Mouse (Mus musculus): Measurements from ENCODE around the gene Mfap5. TPM values are rescaled to one million over a fixed set of nuclear protein-coding genes. Genes with fewer than 3 reads are reported as not detected.
"Not testable (repeated sequence)": the region's sequence is repeated elsewhere in the genome, so short reads cannot be mapped to it uniquely, and the experiment has no call there.

The Mfap5 gene
- total RNA-seq, 2 experiments from 2014 or later: 0.23 TPM; not detected in 1

DNA sequence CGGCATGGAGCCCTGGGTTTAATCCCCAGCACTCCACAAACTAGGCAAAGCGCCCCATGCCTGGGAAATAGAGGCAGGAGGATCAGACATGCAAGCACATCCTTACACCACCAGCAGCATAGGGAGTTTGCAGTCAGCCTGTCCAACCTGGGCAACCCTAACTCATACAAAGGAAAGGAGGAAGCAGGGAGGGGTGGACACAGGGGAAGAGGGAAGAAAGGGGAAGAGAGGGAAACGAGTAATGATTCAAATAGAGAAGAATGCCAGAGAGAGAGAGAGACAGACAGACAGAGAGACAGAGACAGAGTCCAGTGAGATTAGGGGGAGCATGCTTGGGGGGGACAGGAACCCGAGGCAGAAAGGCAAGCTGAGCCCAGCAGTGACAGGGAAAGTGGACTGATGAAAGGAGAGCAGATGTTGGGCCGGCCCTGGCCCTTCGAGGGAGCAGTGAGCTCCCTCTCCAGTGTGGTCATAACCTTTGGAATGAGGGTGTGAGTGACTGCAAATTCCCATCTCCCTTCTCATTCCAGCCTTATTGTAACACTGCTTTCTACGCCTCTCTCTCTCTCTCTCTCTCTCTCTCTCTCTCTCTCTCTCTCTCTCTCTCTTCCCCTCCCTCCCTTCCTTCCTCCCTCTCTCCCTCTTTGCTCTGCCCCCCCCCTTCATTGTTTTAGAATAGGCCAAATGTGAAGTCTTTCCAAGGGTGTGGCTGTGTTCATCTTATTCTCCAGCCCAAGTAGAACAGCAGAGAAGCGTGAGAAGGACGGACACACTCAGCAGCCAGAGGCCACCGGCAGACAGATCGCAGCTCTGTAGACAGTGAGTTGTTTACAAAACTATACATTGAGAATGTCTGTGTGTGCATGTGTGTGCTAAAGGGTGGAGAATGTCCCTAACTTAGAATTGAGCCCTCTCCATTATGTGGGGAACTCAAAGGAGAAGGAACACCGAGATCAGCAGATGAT is 7.6 kb downstream of the Mfap5 start:
- no peak for DNase-seq (ENCODE audit: extremely low spot score in 1 of 2, low spot score in 1 of 2)

DNA sequence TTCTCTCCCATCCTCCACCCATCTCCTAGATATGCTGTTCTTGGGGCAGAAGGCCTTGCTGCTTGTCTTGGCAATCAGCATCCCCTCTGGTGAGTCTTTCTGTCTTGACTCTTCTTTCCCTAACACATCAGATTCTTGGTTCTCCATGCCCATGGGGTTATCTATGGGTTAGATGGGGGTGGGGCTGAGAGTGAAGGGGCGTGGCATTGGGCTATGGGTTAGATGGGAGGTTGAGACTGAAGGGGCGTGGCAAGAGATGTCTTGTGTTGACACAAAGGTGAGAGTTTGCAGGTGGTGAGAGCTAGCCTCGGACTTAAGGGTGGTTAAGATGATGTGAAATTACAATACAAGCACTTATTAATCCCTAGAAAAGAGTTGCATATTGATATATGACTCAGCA is 8.7 kb downstream of the Mfap5 start:
- DNase-seq (ENCODE audit: extremely low spot score in 1 of 2, low spot score in 1 of 2): no peak

DNA sequence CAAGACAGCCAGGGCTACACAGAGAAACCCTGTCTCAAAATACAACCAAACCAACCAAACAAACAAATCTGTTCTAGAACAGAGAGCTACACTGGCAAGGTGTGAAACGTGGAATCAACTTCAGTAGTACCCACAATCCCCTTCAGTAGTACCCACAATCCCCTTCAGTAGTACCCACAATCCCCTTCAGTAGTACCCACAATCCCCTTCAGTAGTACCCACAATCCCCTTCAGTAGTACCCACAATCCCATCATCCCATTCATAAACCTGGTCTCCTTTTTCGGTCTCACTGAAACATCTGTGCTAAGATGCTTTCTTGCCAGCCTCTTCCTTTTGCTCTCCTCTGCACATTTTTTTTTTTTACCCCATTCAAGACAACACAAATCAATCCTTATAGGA is 10.1 kb downstream of the Mfap5 start:
- not testable (repeated sequence) for DNase-seq (ENCODE audit: extremely low spot score in 1 of 2, low spot score in 1 of 2)

- no peak for DNase-seq (ENCODE audit: extremely low spot score in 1 of 2, low spot score in 1 of 2)
Measured at GRCm38 (mm10) chr6:122517668-122518067, 12.0 kb downstream of the Mfap5 start.

GRCm38 (mm10) chr6:122519384-122519783 is 13.7 kb downstream of the Mfap5 start:
- DNase-seq (ENCODE audit: extremely low spot score in 1 of 2, low spot score in 1 of 2): peak in 1 of 2 experiments; percentile 16

DNA sequence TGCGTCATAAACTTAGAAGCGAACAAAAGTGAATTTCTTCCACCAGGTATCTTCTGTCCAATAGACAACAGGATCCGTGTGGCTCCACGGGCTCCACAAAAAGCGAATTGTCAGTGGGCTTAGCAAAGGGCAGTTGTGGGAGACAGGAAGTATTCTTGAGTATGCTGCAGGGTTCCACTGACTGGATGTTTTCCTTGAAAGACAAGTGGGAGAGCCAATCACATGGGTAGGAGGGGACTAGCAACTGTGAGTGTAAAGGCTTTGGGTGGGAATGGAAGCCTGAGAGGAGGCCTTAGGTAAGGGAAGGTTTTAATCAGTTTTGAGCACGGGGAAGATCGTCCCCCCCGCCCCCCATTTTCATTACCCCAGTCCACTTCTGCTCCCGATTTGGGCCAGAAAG is 16.9 kb downstream of the Mfap5 start:
- peak in 1 of 2 experiments; percentile 6 for DNase-seq (ENCODE audit: extremely low spot score in 1 of 2, low spot score in 1 of 2)

DNA sequence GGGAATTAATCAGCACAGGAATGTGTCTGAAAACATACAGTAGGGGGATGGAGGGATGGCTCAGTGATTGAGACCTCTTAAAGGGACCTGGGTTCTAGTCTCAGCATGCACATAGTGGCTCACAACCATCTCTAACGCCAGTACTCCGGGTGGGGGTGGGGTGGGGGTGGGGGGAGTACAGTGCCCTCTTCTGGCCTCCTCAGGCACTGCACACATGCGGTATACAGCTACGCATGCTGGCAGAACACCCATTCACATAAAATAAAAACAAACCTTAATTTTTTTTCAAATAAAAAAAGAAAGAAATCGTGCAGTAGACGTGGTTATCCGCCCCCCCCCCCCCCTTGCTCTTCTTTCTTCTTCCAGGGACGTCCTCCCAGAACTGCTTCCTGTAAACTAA is 17.6 kb downstream of the Mfap5 start:
- no peak for DNase-seq (ENCODE audit: extremely low spot score in 1 of 2, low spot score in 1 of 2)

- DNase-seq (ENCODE audit: extremely low spot score in 1 of 2, low spot score in 1 of 2): no peak
Measured at GRCm38 (mm10) chr6:122527596-122527995, 22.0 kb downstream of the Mfap5 start.

- no peak for DNase-seq (ENCODE audit: extremely low spot score in 1 of 2, low spot score in 1 of 2)
Measured at GRCm38 (mm10) chr6:122528136-122528535, 22.5 kb downstream of the Mfap5 start.

DNA sequence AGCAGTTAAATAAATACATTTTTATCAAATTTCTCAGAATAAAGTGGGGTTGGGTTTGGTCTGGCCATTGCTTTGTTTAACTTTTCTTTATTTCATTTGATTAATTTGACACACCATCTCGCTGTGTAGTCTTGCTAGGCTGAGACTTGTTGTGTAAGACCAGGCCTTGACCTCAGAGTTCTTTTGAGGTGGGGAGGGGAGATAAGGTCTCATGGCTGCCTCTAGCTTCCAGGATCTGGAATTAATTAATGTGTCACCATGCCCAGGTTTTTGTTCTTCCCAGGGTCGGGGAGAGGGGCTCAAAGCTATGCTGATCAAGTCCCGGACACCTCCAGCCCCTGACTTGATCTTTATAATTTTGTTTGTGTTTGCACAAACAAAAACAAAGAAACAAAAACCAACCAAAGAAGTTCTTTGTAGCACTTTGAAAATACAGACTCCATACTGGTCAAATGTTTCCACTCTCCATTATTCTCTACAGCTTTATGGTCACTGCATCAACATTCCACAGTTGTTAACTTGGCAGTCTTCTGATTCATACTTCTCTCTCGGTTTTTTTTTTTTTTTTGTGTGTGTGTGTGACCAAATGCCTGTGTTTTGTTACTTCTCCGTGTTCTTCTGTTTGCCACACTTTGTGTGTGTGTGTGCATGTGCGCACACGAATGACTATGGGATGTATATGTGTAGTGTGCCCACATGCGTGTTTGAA is 26.0 kb downstream of the Mfap5 start:
- DNase-seq (ENCODE audit: extremely low spot score in 1 of 2, low spot score in 1 of 2): no peak

GRCm38 (mm10) chr6:122532883-122533302 is 27.2 kb downstream of the Mfap5 start:
- DNase-seq (ENCODE audit: extremely low spot score in 1 of 2, low spot score in 1 of 2): no peak

DNA sequence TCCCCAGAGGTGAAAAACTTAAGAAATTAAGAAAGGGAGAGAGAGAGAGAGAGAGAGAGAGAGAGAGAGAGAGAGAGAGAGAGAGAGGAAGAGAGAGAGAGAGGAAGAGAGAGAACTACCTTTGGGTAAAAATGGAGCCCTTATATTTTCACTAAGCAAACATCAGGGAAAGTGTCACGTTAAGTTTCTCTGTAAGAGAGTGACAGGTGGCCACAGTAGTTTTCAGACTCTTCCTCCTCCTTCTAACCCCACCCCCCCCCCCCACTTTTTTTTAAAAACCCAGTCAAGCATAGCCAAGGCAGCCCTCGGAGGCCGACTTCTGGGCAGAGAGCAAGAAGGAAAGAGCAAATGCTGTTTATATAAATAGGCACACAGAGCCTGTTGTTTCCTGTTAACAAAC is 28.4 kb downstream of the Mfap5 start:
- DNase-seq (ENCODE audit: extremely low spot score in 1 of 2, low spot score in 1 of 2): no peak

- DNase-seq (ENCODE audit: extremely low spot score in 1 of 2, low spot score in 1 of 2): no peak
Measured at GRCm38 (mm10) chr6:122539564-122539963, 33.9 kb downstream of the Mfap5 start.

- not testable (repeated sequence) for DNase-seq (ENCODE audit: extremely low spot score in 1 of 2, low spot score in 1 of 2)
Measured at GRCm38 (mm10) chr6:122542459-122542858, 36.8 kb downstream of the Mfap5 start.

GRCm38 (mm10) chr6:122543574-122543973 is 37.9 kb downstream of the Mfap5 start:
- no peak for DNase-seq (ENCODE audit: extremely low spot score in 1 of 2, low spot score in 1 of 2)

DNA sequence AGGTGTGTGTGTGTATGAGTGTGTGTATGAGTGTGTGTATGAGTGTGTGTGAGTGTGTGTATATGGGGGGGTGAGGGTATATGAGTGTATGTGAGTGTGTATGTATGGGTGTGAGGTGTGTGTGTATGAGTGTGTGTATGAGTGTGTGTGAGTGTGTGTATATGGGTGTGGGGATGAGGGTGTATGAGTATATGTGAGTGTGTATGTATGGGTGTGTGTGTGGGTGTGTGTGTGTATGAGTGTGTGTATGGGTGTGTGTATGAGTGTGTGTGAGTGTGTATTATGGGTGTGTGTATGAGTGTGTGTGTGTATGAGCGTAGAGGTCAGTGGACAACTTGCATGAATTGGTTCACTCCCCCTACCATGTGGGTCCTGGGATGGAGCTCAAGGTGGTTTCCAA is 39.0 kb downstream of the Mfap5 start:
- DNase-seq (ENCODE audit: extremely low spot score in 1 of 2, low spot score in 1 of 2): no peak

DNA sequence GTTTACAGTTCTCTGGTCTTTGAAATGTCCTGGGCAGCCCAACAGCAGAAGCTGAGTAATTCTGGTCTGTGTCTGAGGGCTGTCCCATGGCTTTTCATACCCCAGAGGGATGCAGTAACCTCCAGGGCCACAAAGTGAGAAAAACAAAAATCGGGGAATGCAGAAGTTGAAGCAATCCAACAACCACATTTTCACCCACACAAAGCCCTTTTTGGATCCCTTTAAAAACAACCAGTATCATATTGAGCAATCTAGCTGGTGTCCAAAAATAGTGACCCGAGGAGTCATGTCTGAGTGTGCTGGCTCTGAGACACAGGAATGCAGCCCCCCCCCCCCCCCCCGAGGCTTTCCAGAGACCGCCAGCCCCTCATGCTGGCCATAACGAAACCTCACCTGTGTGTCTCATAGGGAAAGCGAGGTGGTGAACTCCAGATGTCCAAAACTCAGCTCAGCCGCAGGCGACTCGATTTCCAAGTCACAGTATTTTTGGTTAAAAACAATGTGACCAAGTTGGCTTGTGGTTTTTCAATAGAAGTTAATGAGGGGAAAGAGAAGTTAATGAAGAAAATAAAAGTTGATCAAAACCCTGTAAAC is 39.7 kb downstream of the Mfap5 start:
- DNase-seq (ENCODE audit: extremely low spot score in 1 of 2, low spot score in 1 of 2): no peak

DNA sequence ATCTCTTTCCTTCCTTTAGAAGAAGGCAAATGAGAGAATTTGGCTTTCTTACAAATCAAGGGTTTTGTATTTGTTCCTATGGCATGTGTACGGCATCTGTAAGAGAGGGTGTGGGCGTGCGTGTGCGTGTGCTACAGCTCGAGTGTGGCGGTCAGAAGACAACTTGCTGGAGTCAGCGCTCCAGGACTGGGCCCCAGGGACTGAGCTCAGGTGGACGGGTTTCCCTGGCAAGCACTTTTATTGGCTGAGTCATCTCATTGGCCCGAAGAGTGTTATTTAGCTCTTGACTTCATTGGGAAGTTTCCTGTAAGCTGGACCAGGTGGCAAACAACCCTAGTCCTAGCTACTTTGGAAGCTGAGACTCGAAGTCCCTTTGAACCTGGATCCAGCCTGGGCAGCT is 40.3 kb downstream of the Mfap5 start:
- no peak for DNase-seq (ENCODE audit: extremely low spot score in 1 of 2, low spot score in 1 of 2)

DNA sequence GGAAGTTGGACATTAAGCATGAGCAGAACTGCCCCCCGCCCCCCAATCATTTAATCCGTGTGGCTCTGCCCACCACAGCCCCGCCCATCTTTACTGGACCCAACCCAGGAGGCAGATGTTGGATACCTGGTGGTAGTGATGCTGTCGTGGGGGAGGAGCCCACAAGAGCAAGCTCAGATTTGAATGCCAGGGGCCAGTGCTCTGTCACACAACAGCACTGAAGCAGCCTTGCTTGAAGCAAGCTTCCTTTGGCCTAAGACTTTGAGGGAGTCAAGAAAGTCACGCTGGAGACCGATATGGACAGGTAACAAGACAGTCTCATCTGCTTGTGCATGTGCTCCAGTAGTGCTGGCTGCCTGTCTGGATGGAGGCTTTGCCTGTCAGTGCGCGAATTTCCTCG is 48.0 kb downstream of the Mfap5 start, which contains the start of gene Aicda:
TSS of gene Aicda (plus strand) at position 196 of the 400 bp plus-strand sequence.
- DNase-seq (ENCODE audit: extremely low spot score in 1 of 2, low spot score in 1 of 2): no peak

GRCm38 (mm10) chr6:122554102-122554501 is 48.5 kb downstream of the Mfap5 start:
- DNase-seq (ENCODE audit: extremely low spot score in 1 of 2, low spot score in 1 of 2): no peak

GRCm38 (mm10) chr6:122555266-122555665 is 49.6 kb downstream of the Mfap5 start:
- DNase-seq (ENCODE audit: extremely low spot score in 1 of 2, low spot score in 1 of 2): no peak

Measured in layer of hippocampus, postnatal 25 days (tissue).